Mouse (Mus musculus): Measurements from ENCODE around the gene Dydc1.

DNA sequence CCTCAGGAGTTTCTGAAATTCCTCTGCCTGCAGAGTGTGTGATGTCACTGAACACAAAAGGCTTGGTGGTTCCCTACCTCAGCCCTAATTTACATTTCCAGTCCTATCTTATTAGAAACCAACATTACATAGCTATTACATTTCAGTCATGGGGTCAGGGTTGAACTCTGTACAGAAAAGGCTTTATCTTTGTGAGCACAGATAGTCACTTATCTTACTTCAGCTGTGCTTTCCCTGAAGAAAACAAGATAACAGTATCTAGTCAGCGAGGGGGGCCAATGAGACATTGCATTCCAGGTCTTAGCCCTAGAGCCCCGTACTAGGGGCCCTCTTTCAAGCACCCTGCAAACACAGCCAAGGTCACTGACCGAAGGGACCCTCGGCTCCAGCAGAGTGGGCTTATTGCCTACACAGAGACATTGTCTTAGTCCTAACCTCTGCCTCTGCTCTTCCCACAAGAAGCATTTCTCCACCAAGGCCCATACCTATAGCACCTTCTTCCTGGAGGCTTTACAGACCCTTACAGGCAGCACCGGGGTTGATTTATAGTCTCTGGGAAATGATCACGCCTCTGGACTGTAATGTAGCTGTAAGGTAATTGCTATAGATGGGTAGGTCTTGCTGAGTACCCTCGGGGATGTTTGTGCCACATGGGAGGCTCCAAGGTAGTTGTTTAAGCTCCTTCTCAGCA is 47.0 kb upstream of the Dydc1 start:
- TF ChIP-seq EP300 (IDR thresholded peaks at IDR 0.05) (no peak), CTCF (IDR thresholded peaks at IDR 0.05) (no peak)
